Mouse (Mus musculus): ENCODE data around the gene Tas2r134.

The Tas2r134 gene

DNA sequence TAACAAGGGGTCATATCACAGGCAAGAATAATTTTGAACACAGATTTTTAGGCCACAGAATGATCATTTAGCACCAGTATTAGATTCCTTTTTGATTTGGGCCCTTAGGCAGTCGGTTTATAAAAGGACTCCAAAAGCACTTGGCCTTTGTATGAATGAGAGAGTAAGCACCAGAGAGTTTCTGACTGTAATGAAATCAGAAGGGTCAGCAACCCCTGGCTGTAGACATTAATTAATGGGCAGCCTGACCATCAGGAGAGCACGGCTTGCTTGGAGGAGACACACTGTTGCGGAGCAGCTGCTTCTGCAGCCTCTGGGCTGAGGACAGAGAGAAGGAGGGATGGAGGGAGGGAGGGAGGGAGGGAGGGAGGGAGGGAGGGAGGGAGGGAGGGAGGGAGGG is 30.4 kb downstream of the Tas2r134 start:
- DNase-seq (ENCODE audit: low spot score) = no peak

DNA sequence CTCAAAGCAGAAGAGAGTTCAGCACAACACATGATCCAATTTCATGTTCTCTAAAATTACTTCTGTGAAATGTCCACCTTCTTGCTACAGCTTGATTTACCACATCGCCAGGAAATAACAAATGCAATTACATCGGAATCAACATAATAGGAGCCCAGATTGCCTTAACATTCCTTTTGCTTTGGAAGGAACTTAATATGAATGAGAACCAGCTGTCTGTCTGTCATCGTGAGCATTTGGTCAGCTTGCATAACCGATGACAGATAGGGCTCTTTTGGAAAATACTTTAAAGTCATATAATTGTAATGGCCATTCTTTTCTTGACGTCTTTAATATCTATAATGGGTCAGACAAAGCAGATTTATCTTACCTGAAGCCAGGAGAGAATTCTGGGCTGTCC is 31.0 kb downstream of the Tas2r134 start:
- DNase-seq (ENCODE audit: low spot score) = no peak

DNA sequence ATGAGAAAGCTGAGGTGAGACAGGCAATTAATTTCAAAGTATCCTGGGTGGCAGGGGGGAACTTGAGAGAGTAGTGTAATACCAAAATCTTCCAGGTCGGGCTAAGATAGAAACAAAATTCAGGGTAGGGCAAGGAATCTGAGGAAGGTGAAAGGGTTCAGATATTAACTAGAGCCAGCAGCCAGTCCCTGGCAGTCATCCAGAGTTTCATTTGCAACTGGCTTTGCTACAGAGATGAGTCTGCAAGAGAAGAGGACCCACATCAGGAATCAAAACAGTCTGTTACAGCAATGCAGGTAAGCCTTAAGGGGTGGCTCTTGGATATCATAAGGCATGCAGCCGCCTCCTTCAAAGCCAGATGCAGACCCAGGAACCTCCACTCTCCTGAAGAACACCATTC is 47.0 kb downstream of the Tas2r134 start:
- DNase-seq (ENCODE audit: low spot score) = no peak

Data from ovary, postnatal 14 days (tissue).